Mouse (Mus musculus): Measurements from ENCODE around the gene Zer1. TPM values are rescaled to one million over a fixed set of nuclear protein-coding genes. Genes with fewer than 3 reads are reported as not detected.

The Zer1 gene
- polyA plus RNA-seq (2014; fragmentation: Illumina TruSeq; extraction: RNeasy Lipid Tissue Mini Kit (QIAGEN cat#74804); ENCODE audit: low read depth, low replicate concordance): 5.2 TPM

GRCm38 (mm10) chr2:30124472-30125274 lies at the start of gene Zer1:
Gene Zer1, minus strand, starts transcription at chr2:30124585.

GRCm38 (mm10) chr2:30171371-30171996 lies 47.1 kb upstream of the Zer1 start, which contains the start of gene Endog:
Gene Endog, plus strand, starts transcription at chr2:30171493.

GRCm38 (mm10) chr2:30133613-30134377 lies 9.4 kb upstream of the Zer1 start, which contains the start of gene Tbc1d13:
Gene Tbc1d13, plus strand, starts transcription at chr2:30133746.

GRCm38 (mm10) chr2:30093471-30094207 lies 30.7 kb downstream of the Zer1 start, which contains the start of gene Zdhhc12:
Gene Zdhhc12, minus strand, starts transcription at chr2:30093648.

GRCm38 (mm10) chr2:30077502-30078348 lies 46.7 kb downstream of the Zer1 start, which contains the start of gene Pkn3:
Gene Pkn3, plus strand, starts transcription at chr2:30077684.

GRCm38 (mm10) chr2:30057223-30057904 lies 67.0 kb downstream of the Zer1 start, which contains the start of gene Set:
Gene Set, plus strand, starts transcription at chr2:30057378.

GRCm38 (mm10) chr2:30048699-30049388 lies 75.5 kb downstream of the Zer1 start, which contains the start of gene Wdr34:
Gene Wdr34, minus strand, starts transcription at chr2:30048881.

Other genes with a start within 250 kb of the Zer1 start
- gene Odf2, start 235.4 kb downstream of the Zer1 start, polyA plus RNA-seq (2014; fragmentation: Illumina TruSeq; extraction: RNeasy Lipid Tissue Mini Kit (QIAGEN cat#74804); ENCODE audit: low read depth, low replicate concordance): 7.6 TPM
- 12.5 TPM for gene Gle1, start 189.2 kb downstream of the Zer1 start, polyA plus RNA-seq (2014; fragmentation: Illumina TruSeq; extraction: RNeasy Lipid Tissue Mini Kit (QIAGEN cat#74804); ENCODE audit: low read depth, low replicate concordance)
- gene Sptan1, start 159.0 kb downstream of the Zer1 start, polyA plus RNA-seq (2014; fragmentation: Illumina TruSeq; extraction: RNeasy Lipid Tissue Mini Kit (QIAGEN cat#74804); ENCODE audit: low read depth, low replicate concordance): 48.6 TPM
- not detected for gene Wdr34, start 75.7 kb downstream of the Zer1 start, polyA plus RNA-seq (2014; fragmentation: Illumina TruSeq; extraction: RNeasy Lipid Tissue Mini Kit (QIAGEN cat#74804); ENCODE audit: low read depth, low replicate concordance)
- gene Set, start 67.2 kb downstream of the Zer1 start, polyA plus RNA-seq (2014; fragmentation: Illumina TruSeq; extraction: RNeasy Lipid Tissue Mini Kit (QIAGEN cat#74804); ENCODE audit: low read depth, low replicate concordance): 311 TPM
- gene Pkn3, start 46.9 kb downstream of the Zer1 start, polyA plus RNA-seq (2014; fragmentation: Illumina TruSeq; extraction: RNeasy Lipid Tissue Mini Kit (QIAGEN cat#74804); ENCODE audit: low read depth, low replicate concordance): 0.22 TPM
- 2.1 TPM for gene Zdhhc12, start 30.9 kb downstream of the Zer1 start, polyA plus RNA-seq (2014; fragmentation: Illumina TruSeq; extraction: RNeasy Lipid Tissue Mini Kit (QIAGEN cat#74804); ENCODE audit: low read depth, low replicate concordance)
- 19.5 TPM for gene Tbc1d13, start 9.2 kb upstream of the Zer1 start, polyA plus RNA-seq (2014; fragmentation: Illumina TruSeq; extraction: RNeasy Lipid Tissue Mini Kit (QIAGEN cat#74804); ENCODE audit: low read depth, low replicate concordance)
- gene Endog, start 46.9 kb upstream of the Zer1 start, polyA plus RNA-seq (2014; fragmentation: Illumina TruSeq; extraction: RNeasy Lipid Tissue Mini Kit (QIAGEN cat#74804); ENCODE audit: low read depth, low replicate concordance): not detected
- gene Spout1, start 53.9 kb upstream of the Zer1 start, polyA plus RNA-seq (2014; fragmentation: Illumina TruSeq; extraction: RNeasy Lipid Tissue Mini Kit (QIAGEN cat#74804); ENCODE audit: low read depth, low replicate concordance): 0.54 TPM
- gene Kyat1, start 81.3 kb upstream of the Zer1 start, polyA plus RNA-seq (2014; fragmentation: Illumina TruSeq; extraction: RNeasy Lipid Tissue Mini Kit (QIAGEN cat#74804); ENCODE audit: low read depth, low replicate concordance): 3.4 TPM
- gene Lrrc8a, start 113.1 kb upstream of the Zer1 start, polyA plus RNA-seq (2014; fragmentation: Illumina TruSeq; extraction: RNeasy Lipid Tissue Mini Kit (QIAGEN cat#74804); ENCODE audit: low read depth, low replicate concordance): 2.9 TPM
- gene Gm28035, start 116.0 kb upstream of the Zer1 start, polyA plus RNA-seq (2014; fragmentation: Illumina TruSeq; extraction: RNeasy Lipid Tissue Mini Kit (QIAGEN cat#74804); ENCODE audit: low read depth, low replicate concordance): 0.09 TPM
- gene Phyhd1, start 141.6 kb upstream of the Zer1 start, polyA plus RNA-seq (2014; fragmentation: Illumina TruSeq; extraction: RNeasy Lipid Tissue Mini Kit (QIAGEN cat#74804); ENCODE audit: low read depth, low replicate concordance): 2.7 TPM
- gene Gm28038, start 156.5 kb upstream of the Zer1 start, polyA plus RNA-seq (2014; fragmentation: Illumina TruSeq; extraction: RNeasy Lipid Tissue Mini Kit (QIAGEN cat#74804); ENCODE audit: low read depth, low replicate concordance): 4.4 TPM
- 6.0 TPM for gene Dolk, start 161.7 kb upstream of the Zer1 start, polyA plus RNA-seq (2014; fragmentation: Illumina TruSeq; extraction: RNeasy Lipid Tissue Mini Kit (QIAGEN cat#74804); ENCODE audit: low read depth, low replicate concordance)
- gene Nup188, start 161.8 kb upstream of the Zer1 start, polyA plus RNA-seq (2014; fragmentation: Illumina TruSeq; extraction: RNeasy Lipid Tissue Mini Kit (QIAGEN cat#74804); ENCODE audit: low read depth, low replicate concordance): 9.2 TPM
- gene Sh3glb2, start 234.8 kb upstream of the Zer1 start, polyA plus RNA-seq (2014; fragmentation: Illumina TruSeq; extraction: RNeasy Lipid Tissue Mini Kit (QIAGEN cat#74804); ENCODE audit: low read depth, low replicate concordance): 1.7 TPM
- gene Miga2, start 239.6 kb upstream of the Zer1 start, polyA plus RNA-seq (2014; fragmentation: Illumina TruSeq; extraction: RNeasy Lipid Tissue Mini Kit (QIAGEN cat#74804); ENCODE audit: low read depth, low replicate concordance): 1.1 TPM

All from sigmoid colon, adult 10 weeks (tissue).